Mouse (Mus musculus) limb, embryonic 12.5 days (tissue): Measurements from ENCODE around the gene Tenm3. TPM values are rescaled to one million over a fixed set of nuclear protein-coding genes. Genes with fewer than 3 reads are reported as not detected.

Experiments
- ATAC-seq: fragments of 200-750 bp; cut with Nextera tagmentation; 2 replicates; pipeline ENCODE4 v1.8.0; 2017; ENCODE audit warnings: low read depth, moderate TSS enrichment; ENCODE audit not compliant: insufficient number of reproducible peaks, insufficient read depth, low FRiP score, low TSS enrichment
- H3K27ac ChIP-seq: fragments of 300-500 bp; sonication (generic); 2 replicates; pipeline ENCODE4 v1.5.1; 2016; ENCODE audit warnings: mild to moderate bottlenecking, moderate library complexity
- H3K27me3 ChIP-seq: fragments of 300-500 bp; sonication (generic); 2 replicates; pipeline ENCODE4 v1.6.1; 2016; ENCODE audit warnings: mild to moderate bottlenecking, moderate library complexity
- H3K36me3 ChIP-seq: fragments of 300-500 bp; sonication (generic); 2 replicates; pipeline ENCODE4 v1.6.1; 2016; ENCODE audit warnings: mild to moderate bottlenecking, moderate library complexity
- H3K4me1 ChIP-seq: fragments of 300-500 bp; sonication (generic); replicated peaks from 2 replicates; pipeline ENCODE4 v1.6.1; 2016
- H3K4me2 ChIP-seq: fragments of 300-500 bp; sonication (generic); 2 replicates; pipeline ENCODE4 v1.6.1; 2016; ENCODE audit warnings: mild to moderate bottlenecking, moderate library complexity
- H3K4me3 ChIP-seq: fragments of 300-500 bp; sonication (generic); replicated peaks from 2 replicates; pipeline ENCODE4 v1.5.1; 2016; ENCODE audit warnings: mild to moderate bottlenecking
- H3K9ac ChIP-seq: fragments of 300-500 bp; sonication (generic); replicated peaks from 2 replicates; pipeline ENCODE4 v1.6.1; 2016; ENCODE audit warnings: mild to moderate bottlenecking, moderate library complexity
- H3K9me3 ChIP-seq: fragments of 300-500 bp; sonication (generic); 2 replicates; pipeline ENCODE4 v1.6.1; 2016; ENCODE audit warnings: mild to moderate bottlenecking, moderate library complexity
- WGBS: fragments of 180-500 bp; shearing (Covaris S2); methylation state at CpG from one replicate; pipeline ENCODE4 v1.1.7; 2016; 5-methylcytosine and 5-hydroxymethylcytosine counted together
- polyA plus RNA-seq: library from polyadenylated mRNA; unstranded; fragments of >200 nt; fragmentation: Nextera tagmentation; extraction: Ambion mirVana; gene quantifications from 2 replicates; pipeline ENCODE4 v1.2.1, GENCODE M21; 2016

The Tenm3 gene
- polyA plus RNA-seq, 1 experiment from 2014 or later = 47.1 TPM

DNA sequence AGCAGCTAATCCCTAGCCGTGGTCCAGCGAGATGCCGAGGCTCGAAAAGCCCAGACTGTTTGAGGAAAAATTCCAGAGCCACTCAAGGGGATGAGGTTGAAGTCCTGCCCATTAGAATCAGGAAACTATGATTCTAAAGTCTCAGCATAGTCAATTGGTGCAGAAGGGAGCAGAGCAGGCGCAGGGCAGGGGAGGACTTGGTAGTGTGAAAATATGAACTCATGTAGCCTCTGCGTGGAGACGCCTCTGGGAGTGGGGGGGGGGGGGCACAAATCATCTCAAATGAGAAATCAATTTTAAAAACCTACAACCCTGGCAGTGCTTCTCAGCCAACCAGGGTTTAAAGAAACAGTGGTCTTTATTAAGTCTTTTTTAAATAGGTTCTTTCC is 392.5 kb downstream of the Tenm3 start:
- Histone ChIP-seq H3K27ac (peak overlapping the region; percentile 70), H3K4me3 (no peak overlapping the region), H3K9ac (no peak overlapping the region), H3K36me3 (no peaks in the 10 kb centered on the region), H3K4me2 (peak overlapping the region; percentile 35), H3K27me3 (no peaks in the 10 kb centered on the region), H3K9me3 (no peaks in the 10 kb centered on the region), H3K4me1 (peaks cover 32% of the 10 kb centered on the region)
- 16% methylated on average over 7 of the region's 7 CpGs for WGBS
- no peak for ATAC-seq

DNA sequence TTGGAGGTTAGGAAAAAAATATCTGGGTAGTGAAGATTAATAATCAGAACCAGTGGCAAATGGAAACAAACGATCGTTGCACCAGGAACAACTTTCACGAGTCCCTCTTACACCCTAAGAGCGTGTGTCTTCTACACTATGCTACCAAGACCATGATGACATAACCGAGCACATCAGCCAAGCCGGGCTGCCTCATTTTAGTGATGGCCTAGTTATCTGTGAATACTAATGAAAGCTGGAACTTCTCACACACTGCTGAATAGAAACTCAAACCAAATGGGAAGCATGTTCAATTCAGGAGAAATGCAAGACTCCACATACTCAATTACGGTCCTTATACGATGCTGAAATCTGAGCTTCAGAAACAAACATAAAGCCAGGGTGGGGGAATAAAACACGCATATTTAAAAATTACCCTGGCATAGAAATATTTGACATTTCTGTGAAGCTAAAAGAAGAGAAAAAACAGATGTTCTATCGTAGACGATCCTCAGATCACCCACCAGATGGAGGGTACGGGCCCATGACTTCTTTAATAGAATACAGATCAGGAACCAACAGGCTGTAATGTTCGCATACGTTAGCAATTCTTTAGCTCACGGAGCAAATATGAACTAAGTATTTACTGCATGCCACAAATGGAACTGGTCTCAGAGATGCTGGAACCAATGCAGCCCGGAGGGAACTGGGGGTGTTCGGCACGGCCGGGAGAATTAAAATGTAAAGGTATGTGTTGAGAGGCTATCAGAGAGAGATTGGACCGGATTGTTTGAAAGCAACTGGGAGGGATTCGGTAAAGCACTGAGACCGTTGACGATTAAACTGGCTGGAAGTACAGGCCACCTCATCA is 393.1 kb downstream of the Tenm3 start:
- Histone ChIP-seq H3K36me3 (no peaks in the 10 kb centered on the region), H3K4me1 (peaks cover 30% of the 10 kb centered on the region), H3K27me3 (no peaks in the 10 kb centered on the region), H3K9ac (no peak overlapping the region), H3K27ac (peak overlapping the region; percentile 70), H3K4me2 (peak overlapping the region; percentile 35), H3K4me3 (no peak overlapping the region), H3K9me3 (no peaks in the 10 kb centered on the region)
- ATAC-seq = no peak
- 46% methylated on average over 23 of the region's 23 CpGs for WGBS

DNA sequence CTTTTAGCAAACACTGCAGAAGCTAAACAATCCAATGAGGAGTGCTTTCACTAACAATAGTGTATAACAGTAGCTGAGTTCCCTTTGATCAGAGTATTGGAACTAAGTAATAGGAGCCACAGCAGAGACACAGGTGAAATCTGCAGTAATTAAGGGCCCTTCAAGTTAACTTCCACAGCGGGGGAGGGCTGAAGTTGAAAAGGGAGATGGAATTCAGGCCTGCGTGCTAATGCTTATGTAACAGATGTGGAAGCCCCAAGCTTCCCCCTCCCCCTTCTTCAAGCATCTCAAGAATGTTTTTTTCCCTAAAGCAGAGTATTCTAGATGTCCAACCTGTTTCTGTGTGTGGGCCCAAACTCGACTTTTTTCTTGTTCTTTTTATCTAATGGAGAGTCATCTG is 394.1 kb downstream of the Tenm3 start:
- ATAC-seq = no peak
- H3K4me2 ChIP-seq = no peak overlapping the region
- no peak overlapping the region for H3K4me3 ChIP-seq
- H3K27ac ChIP-seq = no peak overlapping the region
- no peaks in the 10 kb centered on the region for H3K36me3 ChIP-seq
- H3K27me3 ChIP-seq = no peaks in the 10 kb centered on the region
- WGBS = 5% methylated on average over 3 of the region's 3 CpGs
- no peaks in the 10 kb centered on the region; the same call in 1 of the 2 replicates for H3K9me3 ChIP-seq
- H3K9ac ChIP-seq = no peak overlapping the region
- H3K4me1 ChIP-seq = peaks cover 30% of the 10 kb centered on the region

GRCm38 (mm10) chr8:48445690-48446089 is 398.1 kb downstream of the Tenm3 start:
- no peak overlapping the region for H3K27ac ChIP-seq
- no peak overlapping the region for H3K4me2 ChIP-seq
- H3K36me3 ChIP-seq = no peaks in the 10 kb centered on the region
- H3K4me3 ChIP-seq = no peak overlapping the region
- ATAC-seq = no peak
- H3K4me1 ChIP-seq = peaks cover 22% of the 10 kb centered on the region
- H3K27me3 ChIP-seq = no peaks in the 10 kb centered on the region
- H3K9me3 ChIP-seq = no peaks in the 10 kb centered on the region; the same call in 1 of the 2 replicates
- no peak overlapping the region for H3K9ac ChIP-seq
- 89% methylated on average over 4 of the region's 4 CpGs for WGBS

GRCm38 (mm10) chr8:48439491-48439890 is 404.3 kb downstream of the Tenm3 start:
- no peaks in the 10 kb centered on the region for H3K27me3 ChIP-seq
- H3K9ac ChIP-seq = no peak overlapping the region
- no peaks in the 10 kb centered on the region for H3K9me3 ChIP-seq
- WGBS = 88% methylated on average over 12 of the region's 12 CpGs
- no peak overlapping the region for H3K4me3 ChIP-seq
- H3K4me2 ChIP-seq = no peak overlapping the region
- peaks cover 2% of the 10 kb centered on the region; the same call in 1 of the 2 replicates for H3K36me3 ChIP-seq
- no peaks in the 10 kb centered on the region for H3K4me1 ChIP-seq
- no peak overlapping the region for H3K27ac ChIP-seq
- ATAC-seq = no peak

DNA sequence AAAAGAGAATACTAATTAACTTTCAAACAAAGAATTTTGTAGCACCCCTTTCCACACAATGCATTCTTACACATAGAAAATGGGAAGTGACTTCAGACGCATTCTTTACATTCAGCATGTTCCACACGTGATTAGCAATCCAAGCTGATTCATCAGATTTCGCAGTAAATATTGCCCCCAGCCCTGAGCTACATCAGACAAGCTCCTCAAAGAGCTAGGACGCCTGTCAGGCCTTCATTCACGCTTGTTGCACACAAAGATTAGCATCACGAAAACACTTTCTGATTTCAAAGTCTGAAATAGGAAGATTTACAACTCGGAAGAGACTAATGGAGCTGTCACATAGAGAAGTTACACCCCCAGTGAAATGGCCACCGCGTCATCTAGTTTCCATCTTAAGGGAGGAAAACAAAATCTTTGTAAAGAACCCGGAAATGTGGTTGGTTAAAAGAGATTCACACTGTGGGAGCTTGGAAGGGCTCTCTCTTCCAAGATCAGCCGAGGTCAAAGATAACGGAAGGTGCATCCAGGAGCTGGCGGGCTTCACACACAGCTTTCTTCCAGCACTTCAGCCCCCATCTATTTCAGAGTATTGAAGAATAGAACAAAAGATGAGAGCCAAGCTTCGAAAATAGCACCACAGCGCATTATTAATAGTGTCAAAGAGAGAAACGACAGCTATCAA is 406.1 kb downstream of the Tenm3 start:
- no peaks in the 10 kb centered on the region for H3K27me3 ChIP-seq
- peaks cover 2% of the 10 kb centered on the region; the same call in 1 of the 2 replicates for H3K36me3 ChIP-seq
- no peak overlapping the region for H3K4me3 ChIP-seq
- H3K4me2 ChIP-seq = no peak overlapping the region
- no peak overlapping the region for H3K27ac ChIP-seq
- no peak overlapping the region for H3K9ac ChIP-seq
- H3K4me1 ChIP-seq = no peaks in the 10 kb centered on the region
- no peaks in the 10 kb centered on the region for H3K9me3 ChIP-seq
- ATAC-seq = no peak
- 70% methylated on average over 16 of the region's 16 CpGs for WGBS

DNA sequence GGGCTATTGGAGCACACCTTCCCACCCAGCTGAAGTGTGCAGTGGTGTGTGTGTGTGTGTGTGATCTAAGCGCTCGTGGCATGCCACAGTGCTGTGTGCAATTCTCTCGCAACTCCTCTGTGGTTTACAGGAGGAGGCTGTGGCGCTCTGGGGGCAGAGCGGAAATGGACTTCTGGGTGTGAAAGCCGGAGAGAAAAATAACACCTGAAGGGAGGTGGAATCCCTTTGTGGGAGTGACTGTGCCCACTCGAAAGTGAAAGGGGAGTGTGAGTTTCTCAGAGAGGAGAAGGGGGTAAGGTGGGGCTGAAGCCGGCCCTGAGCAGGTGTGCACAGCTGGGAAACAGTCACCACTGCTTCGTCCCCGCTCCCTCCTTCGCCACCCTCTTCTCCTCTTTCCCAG is 418.6 kb downstream of the Tenm3 start:
- no peak for ATAC-seq
- no peak overlapping the region for H3K27ac ChIP-seq
- no peak overlapping the region for H3K4me2 ChIP-seq
- H3K9ac ChIP-seq = no peak overlapping the region
- H3K36me3 ChIP-seq = peaks cover 5% of the 10 kb centered on the region; the same call in 1 of the 2 replicates
- H3K27me3 ChIP-seq = no peaks in the 10 kb centered on the region
- no peak overlapping the region for H3K4me3 ChIP-seq
- WGBS = 62% methylated on average over 11 of the region's 11 CpGs
- H3K9me3 ChIP-seq = 0 out of 2 replicates have a peak, but pooled peaks cover 3% of the 10 kb centered on the region
- H3K4me1 ChIP-seq = 0 out of 2 replicates have a peak, but pooled peaks cover 7% of the 10 kb centered on the region

- Histone ChIP-seq H3K4me2 (no peak overlapping the region), H3K4me1 (peaks cover 26% of the 10 kb centered on the region), H3K36me3 (peaks cover 14% of the 10 kb centered on the region; the same call in 1 of the 2 replicates), H3K9me3 (no peaks in the 10 kb centered on the region), H3K27me3 (no peaks in the 10 kb centered on the region), H3K4me3 (no peak overlapping the region), H3K27ac (no peak overlapping the region), H3K9ac (no peak overlapping the region)
- WGBS = 58% methylated on average over 11 of the region's 11 CpGs
- ATAC-seq = no peak
Measured at GRCm38 (mm10) chr8:48417714-48418113, 426.0 kb downstream of the Tenm3 start.

DNA sequence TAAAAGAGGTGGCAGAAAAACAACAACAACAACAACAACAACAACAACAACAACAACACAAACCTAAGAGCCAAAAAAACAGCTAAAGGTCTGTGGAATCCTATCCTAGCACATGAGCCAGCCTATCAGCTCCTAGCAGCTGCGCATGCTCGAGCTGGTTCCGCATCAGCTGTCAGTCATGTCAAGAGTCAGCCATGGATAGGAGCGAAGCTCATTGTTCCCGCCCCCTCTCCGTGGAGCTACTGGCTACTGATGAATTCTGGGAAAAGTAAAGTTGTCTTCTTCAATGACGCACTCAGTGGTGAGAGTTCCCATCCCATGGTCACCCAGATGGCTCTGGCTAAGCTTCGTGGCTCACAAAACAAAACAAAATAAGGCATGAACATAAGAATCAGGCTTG is 432.8 kb downstream of the Tenm3 start:
- peaks cover 11% of the 10 kb centered on the region; the same call in 1 of the 2 replicates for H3K9me3 ChIP-seq
- peaks cover 23% of the 10 kb centered on the region for H3K36me3 ChIP-seq
- no peak for ATAC-seq
- WGBS = 97% methylated on average over 8 of the region's 8 CpGs
- no peak overlapping the region for H3K9ac ChIP-seq
- no peak overlapping the region for H3K4me3 ChIP-seq
- H3K27me3 ChIP-seq = no peaks in the 10 kb centered on the region
- H3K4me1 ChIP-seq = peaks cover 13% of the 10 kb centered on the region; the same call in 1 of the 2 replicates
- H3K27ac ChIP-seq = no peak overlapping the region
- no peak overlapping the region for H3K4me2 ChIP-seq

DNA sequence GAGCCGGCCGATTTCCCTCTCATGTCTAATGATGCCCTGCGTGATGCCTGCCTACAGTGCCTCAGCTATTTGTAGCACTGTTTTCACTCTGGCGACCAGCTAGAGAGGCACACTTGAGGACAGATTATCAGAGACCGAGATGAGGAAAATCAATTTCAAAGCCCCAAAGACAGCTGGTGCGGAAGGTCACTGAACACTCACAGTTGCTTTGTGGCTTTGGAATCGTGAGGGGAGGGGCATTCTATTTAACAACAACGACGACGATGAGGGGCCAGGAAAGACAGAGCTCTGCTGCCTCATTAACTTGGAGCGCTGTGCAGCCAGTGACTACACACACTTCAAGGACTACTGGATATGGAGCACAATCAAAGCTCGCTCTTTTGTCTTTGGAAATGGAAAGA is 443.2 kb downstream of the Tenm3 start:
- Histone ChIP-seq H3K4me1 (peaks cover 4% of the 10 kb centered on the region; the same call in 1 of the 2 replicates), H3K4me2 (0 out of 2 replicates have a peak overlapping the region, but pooled peaks have one; percentile 4), H3K36me3 (peaks cover 8% of the 10 kb centered on the region; the same call in 1 of the 2 replicates), H3K9ac (no peak overlapping the region), H3K27me3 (no peaks in the 10 kb centered on the region), H3K27ac (no peak overlapping the region), H3K4me3 (no peak overlapping the region), H3K9me3 (no peaks in the 10 kb centered on the region)
- WGBS = 62% methylated on average over 12 of the region's 12 CpGs
- no peak for ATAC-seq

DNA sequence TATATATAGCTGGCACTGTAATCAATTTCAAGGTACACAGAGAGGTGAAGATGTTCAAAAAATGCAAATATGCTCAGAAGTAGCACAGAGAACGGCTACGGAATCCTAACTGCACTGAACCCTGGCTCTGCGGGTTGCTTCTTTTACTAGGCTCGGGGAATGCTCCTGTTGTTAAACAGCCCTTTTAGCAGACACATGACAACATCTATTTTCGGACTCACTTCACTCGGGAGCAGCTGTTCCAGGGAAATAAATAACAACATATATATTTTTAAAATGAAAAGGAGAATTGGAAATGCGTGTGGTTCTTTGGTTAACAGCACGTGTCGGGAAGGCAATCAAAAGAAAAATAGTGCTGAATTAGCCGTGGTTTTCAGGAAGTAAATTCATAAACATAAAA is 457.9 kb downstream of the Tenm3 start:
- 0 out of 2 replicates have a peak, but pooled peaks cover 6% of the 10 kb centered on the region for H3K4me1 ChIP-seq
- H3K4me3 ChIP-seq = no peak overlapping the region
- ATAC-seq = no peak
- no peaks in the 10 kb centered on the region for H3K27me3 ChIP-seq
- 62% methylated on average over 10 of the region's 10 CpGs for WGBS
- no peak overlapping the region for H3K27ac ChIP-seq
- no peaks in the 10 kb centered on the region for H3K9me3 ChIP-seq
- no peak overlapping the region for H3K9ac ChIP-seq
- 0 out of 2 replicates have a peak, but pooled peaks cover 4% of the 10 kb centered on the region for H3K36me3 ChIP-seq
- no peak overlapping the region for H3K4me2 ChIP-seq
